Mouse (Mus musculus) layer of hippocampus, postnatal 14 days (tissue): ENCODE results near the gene Fam120a. TPM values are rescaled to one million over a fixed set of nuclear protein-coding genes. Genes with fewer than 3 reads are reported as not detected.

ENCODE experiments used
- DNase-seq, 2 experiments: peaks; one replicate each; pipeline ENCODE4 v3.0.0; 2021 to 2022; ENCODE audit warnings: low spot score in 2 of 2, mixed read lengths in 1 of 2
- total RNA-seq, 2 experiments: library from RNA; stranded (reverse); gene quantifications; 2 replicates each; pipeline ENCODE4 v1.2.3; 2021

The Fam120a gene
- total RNA-seq, 2 experiments from 2014 or later: 113 to 114 TPM

DNA sequence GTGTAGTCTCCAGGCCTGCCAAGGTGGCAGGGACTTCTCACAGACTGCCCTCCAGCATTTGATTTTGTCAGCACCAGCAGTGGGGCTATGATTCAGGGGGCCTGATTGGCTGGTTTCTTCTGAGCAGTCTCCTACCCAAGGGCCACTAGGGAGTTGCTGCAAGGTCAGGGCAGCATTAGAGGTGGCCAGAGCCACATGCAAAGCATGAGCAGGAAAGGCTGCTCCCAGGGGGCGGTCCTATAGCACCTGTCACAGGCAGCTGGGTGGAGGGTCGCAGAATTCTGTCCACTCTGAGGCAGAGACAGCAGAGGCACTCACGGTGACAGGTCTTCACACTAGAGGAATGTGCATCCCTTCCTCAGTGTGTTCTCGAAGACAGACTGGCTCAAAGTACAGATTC is 109.0 kb downstream of the Fam120a start:
- DNase-seq: no peak

DNA sequence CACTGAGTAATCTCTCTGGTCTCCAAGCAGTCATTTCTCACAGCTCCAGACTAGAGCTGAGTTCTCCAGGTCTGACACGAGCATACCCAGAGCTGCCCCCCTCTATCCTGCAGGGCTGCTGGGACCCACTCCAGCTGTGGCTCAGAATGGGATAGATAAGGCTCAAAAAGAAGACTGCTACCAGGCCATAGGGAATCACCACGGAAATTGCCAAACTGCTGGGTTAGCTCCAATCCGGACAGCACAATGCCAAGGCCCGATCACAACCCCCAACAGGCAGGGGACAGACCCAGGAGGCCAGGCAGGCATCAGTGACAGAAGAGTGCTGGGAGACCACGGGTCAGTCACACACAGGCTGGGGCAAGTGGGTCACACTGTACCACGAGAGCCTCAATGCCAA is 109.8 kb downstream of the Fam120a start:
- no peak for DNase-seq

DNA sequence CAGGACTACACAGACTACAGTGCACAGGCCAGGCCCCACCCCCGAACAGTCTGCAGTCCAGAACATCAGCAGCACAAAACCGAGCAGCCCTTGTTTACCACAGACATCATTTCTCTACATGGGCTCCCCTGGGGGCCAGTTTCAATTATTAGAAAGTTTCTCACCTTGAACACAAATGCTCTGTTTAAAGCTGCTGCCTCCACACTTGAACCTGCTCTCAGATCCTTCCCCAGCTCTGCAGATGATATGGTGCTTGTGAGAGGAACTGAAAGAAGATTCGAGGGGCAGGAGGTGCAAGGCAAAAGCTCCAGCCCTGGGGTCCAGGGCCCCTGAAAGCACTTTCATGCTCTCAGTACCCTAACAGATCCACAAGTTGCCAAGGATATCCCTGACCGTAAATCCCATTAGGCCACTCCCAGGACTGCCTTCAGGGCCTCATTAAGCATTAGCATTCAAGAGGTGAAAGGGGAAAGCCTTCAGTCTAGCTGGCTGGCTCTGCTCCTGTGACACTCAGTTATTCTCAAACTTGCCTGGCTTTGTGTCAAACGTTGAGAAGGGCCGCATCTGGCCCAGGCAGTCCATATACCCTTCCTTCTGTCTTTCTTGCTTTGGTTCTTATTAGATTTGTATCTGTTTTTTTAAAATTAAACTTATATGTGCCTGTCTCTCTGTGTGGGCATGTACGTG is 110.4 kb downstream of the Fam120a start:
- DNase-seq: no peak

DNA sequence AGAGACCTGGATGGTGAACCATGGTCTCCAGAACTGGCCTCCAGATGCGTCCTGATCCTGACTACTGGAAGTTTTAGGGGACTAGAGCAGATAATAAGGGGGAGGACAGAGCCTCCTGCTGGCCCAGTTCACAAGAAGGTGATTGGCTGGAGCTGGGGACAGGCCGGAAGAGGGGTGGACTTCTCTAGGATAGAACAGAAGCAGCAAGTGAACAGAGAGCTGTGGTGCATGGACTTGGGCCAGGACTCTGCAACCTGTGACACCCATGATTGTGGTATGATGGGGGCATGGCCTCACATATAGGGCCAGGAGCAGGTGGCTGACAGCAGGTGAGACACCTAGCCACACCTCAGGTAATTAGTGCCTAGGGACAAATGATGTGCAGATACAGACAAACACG is 113.9 kb downstream of the Fam120a start:
- DNase-seq: no peak

DNA sequence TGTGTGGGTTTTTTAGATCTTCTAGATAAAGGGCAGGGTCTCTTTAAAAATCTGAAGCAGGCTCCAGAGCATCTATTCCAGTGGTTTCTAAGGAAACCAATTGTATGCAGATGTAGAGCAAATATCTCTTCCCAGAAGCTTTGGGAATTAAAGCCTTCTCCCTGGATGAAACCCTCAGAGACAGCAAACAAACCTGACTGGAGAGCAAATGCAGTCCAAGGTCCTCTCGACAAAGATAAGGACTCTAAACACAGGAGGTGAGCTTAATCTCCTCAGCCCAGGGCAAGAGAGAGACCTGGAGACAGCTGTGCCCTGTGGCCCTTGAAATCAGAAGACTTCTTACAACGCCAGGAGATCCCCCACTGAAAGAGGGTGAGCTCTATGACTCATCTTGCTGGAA is 114.3 kb downstream of the Fam120a start:
- no peak for DNase-seq

DNA sequence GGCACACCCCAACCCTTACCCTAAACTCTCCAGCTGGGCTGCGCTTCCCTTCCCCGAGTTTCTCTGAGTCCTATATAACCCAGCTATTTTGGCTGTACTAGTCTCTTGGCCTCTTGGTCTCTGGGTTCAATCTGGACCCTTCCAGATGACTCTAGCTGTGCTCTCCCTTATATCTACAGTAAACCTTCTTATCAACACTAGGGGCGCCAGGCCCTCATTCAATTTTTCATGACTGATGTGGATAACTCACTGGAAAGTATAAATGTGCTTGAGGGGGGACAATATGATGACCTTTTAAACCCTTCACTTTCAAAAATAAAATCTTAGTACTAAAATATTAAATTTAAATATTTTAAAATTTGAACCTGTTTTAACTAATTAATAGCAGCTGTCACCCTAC is 115.0 kb downstream of the Fam120a start:
- DNase-seq: no peak

DNA sequence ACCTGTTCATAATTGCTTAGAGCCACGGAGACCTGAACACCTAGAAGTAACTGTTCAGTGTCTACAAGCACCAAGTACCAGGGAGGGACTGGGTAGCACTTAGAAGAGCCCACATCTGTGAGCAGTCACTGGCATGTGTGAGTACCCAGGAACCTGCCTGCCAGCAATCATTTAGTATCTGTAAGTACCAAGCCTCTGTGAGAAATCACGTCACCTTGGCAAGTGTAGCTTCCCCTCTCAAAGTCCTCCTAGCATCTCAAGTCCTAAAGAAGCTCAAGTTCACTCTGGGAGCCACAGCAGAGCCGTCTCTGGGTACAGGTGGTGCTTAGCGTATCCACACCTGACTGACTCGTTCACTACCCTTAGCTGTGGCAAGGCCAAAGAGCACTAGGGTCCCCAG is 116.1 kb downstream of the Fam120a start:
- no peak for DNase-seq

DNA sequence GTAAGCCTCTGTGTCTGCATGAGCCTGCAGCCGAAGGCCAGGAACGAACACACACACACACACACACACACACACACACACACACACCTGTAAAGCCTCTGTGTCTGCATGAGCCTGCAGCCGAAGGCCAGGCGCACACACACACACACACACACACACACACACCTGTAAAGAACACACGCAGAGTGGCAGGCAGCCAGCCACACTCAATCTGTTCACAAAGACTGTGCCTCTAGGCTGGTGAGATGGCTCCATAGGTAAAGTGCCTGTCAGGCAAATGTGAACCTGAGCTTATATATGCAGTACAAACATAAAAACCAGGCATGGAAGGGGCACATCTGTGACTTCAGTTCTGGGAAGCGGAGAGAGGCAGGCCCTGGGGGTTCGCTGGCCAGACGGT is 117.0 kb downstream of the Fam120a start:
- DNase-seq: no peak

DNA sequence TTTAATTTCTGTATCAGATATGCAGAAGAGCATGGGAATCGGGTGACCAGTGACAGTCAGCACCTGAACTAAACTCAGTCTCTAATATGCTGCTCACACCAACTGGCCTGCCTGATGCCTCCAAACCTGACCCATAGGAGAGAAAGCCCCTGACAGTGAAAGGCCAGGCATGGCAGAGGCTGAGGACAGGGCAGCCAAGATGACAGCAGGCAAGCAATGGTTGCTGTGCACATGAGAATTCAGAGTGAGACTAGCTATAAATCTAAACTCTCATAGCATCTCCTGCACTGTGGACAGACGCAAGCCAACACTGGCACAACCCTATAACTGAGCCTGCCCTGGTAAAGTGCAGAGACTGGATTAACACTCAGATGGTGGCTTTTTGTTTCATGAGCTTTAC is 117.5 kb downstream of the Fam120a start:
- no peak for DNase-seq

DNA sequence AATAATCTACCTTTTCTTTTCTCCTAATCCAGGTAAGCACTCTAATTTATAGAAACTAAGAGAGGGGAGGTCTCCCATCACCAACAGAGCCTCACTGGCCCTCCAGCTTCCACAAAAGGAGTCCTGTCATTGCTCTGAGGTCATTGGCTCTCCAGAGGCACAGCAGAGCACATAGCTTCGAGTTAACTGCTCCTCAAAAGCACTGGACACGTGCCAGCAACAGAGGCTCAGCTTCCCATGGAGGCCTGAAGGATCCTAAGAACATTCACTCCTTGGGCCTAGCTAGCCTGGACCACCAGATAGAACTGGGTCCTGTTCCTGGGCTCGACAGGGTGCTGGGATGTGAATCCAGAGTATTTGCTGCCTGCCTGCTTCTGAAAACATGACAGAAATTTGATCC is 118.7 kb downstream of the Fam120a start:
- DNase-seq: no peak

DNA sequence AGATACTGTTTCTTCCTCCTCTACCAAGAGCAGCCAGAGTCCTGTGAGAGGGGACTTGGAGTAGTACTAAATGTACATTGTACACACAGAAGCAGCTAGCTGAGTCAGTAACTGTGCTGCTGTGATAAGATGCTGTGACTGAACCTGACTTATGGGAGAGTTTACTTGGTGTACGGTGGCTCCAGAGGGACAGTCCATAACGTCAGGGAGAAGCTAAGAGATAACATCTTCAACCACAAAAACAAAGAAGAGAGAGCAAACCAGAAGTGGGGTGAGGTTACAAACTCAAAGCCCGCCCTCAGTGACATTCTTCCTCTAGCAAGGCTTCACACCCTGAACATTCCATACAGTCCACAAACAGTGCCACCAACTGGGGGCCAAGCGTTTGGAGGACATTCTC is 122.5 kb downstream of the Fam120a start:
- DNase-seq: no peak

DNA sequence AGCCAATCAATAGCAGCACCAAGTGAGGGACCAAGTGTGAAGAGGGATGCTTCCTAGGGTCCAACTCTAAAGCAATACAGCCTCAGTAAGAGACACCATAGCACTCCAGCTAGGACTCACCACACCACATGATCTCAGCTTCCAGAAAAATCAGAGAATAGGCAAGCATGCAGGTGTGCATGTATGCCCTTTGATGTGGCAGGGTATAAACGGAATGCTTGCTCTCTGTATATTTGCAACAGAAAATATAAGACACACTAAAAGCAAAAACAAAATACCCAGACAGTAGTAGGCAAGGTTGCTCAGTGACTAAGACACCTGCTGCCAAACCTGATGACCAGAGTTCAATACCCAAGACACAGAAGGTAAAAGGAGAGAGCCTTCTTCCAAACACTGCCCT is 124.3 kb downstream of the Fam120a start:
- DNase-seq: no peak

DNA sequence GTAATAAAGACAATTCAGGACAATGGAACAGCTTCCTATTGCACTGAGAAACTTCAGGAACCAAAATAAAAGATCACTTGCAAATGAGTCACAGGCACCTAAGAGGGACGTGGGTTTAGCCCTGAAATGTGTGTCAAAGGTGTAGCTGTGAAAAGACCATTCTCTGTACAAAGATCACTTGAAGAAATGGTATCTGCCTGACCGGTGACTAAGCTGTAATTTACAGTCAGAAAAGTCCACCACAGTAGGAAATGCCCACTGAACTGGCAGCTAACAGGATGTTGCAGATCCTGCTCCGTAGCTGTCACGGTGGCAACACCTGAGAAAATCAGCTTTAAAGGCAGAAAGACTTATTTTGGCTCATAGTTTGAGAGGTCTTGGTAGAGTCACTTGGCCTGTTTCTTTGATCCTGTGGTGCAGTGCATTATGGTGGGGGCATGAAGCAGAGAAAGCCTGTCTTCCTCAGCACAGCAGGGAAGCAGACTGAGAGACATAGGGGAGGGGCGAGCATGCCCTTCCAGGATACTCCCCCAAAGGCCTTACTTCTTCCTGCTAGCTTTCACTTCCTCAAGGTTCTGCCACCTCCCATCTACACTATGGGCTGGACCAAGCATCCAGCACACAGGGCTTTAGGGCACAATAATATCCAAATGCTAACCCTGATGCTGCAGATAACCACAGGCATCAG is 125.8 kb downstream of the Fam120a start:
- no peak for DNase-seq

DNA sequence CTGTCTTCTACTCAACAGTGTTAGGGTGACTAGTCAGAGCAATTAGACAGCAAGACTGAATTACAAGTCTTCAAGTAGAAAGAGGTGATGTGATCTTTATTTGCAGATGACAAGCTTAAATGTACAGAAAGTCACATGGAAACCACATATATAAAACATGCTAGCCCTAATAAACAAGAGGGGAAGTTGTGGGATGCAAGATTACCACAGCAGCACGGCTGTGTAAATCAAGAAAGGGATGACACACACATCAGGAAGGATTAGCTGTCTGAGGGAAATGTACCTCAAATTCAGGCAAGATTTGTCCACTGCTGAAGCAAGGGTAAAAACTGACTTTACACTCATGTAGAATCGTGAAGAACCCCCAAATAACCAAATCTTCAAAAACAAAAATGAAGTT is 129.5 kb downstream of the Fam120a start:
- no peak for DNase-seq

DNA sequence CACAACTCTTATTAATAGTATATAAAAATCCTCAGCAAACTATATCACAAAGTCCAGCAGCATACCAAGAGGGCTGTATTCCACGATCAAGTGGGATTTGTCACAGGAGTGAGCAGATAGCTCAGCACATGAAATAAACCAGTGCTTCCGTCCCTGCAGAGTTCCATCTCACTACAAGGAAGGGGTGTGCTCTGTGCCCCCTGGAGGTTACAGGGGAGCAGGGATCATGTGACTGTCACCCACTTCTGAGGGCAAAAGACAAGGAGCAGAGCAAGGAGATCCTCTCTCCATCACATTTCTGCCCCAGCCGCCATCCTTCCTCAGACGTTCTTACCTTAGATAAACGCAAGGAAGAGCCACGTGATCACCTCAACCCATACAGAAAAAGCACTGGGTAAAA is 130.3 kb downstream of the Fam120a start:
- DNase-seq: no peak

DNA sequence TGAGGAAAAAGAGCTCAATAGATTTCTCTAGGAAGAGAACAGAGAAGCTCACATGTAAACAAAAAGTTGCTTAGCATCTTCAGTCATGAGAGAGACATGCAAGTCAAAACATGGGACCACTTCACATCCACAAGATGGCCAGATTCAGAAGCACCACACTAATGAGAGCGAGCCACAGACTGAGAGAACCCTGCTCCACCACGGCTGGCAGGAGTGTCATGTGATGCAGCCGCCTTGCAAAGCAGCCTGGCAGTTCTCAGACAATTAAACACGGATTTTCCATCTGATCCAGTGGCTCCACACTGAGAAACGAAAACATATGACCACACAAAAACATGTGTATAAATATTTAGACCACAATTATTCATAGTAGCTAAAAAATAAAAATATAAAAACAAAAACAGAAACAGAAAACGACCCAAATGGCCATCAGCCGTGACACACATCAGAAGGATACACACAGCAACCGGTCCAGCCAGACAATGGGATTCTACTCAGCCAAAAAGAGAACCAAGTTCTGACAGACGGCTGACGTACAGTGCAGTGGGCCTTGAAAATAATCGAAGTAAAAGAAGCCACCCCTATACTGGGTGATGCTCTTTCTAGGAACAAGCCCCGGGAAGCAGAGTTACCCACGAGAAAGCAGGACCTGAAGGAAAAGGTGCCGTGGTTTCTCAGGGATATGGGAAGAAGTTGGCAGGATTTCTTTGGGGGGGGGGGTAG is 137.1 kb downstream of the Fam120a start:
- peak; percentile 14 to 28 for DNase-seq

DNA sequence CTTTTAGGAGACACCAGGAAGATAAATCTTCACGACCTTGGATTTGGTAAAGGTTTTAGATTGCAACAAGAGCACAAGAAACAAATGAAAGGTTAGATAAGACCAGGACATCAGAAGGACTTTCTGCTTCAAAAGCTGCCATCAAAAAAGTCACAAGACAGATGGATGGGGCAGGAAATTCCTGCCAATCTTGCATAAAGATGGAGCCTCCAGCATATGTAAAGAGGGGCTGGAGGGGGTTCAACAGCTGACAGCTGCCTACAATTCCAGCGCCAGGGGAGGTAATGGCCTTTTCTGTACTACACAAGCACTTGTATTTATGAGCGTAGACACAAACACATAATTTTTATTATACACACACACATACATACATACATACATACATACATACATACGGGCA is 138.0 kb downstream of the Fam120a start:
- no peak for DNase-seq

Other genes starting within 250 kb of the Fam120a start
- 10 to 100 TPM; 30.5 to 30.8 TPM for gene Phf2, start 96.9 kb downstream of the Fam120a start, total RNA-seq
- gene Wnk2, start 180.0 kb upstream of the Fam120a start, total RNA-seq: 10 to 100 TPM; 91.9 to 99.8 TPM
- 10 to 100 TPM; 24.4 to 26.4 TPM for gene Ninj1, start 219.5 kb upstream of the Fam120a start, total RNA-seq
- 10 to 100 TPM; 17.1 to 18.4 TPM for gene Card19, start 248.0 kb upstream of the Fam120a start, total RNA-seq